Mouse (Mus musculus) forebrain, postnatal 0 days (tissue): ENCODE measurements around the gene Madd. TPM values are rescaled to one million over a fixed set of nuclear protein-coding genes. Genes with fewer than 3 reads are reported as not detected.

Experiments
- ATAC-seq: fragments of 200-750 bp; cut with Nextera tagmentation; 2 replicates; pipeline ENCODE4 v1.8.0; 2017; ENCODE audit warnings: mild to moderate bottlenecking, moderate library complexity
- DNase-seq: peaks from one replicate; pipeline ENCODE4 v3.0.0-alpha.2; 2015
- H3K27ac ChIP-seq: fragments of 300-500 bp; sonication (generic); 2 replicates; pipeline ENCODE4 v1.5.1; 2014; ENCODE audit warnings: low read depth, mild to moderate bottlenecking, antibody characterized with exemption, low read length, moderate library complexity, mixed read lengths
- H3K27me3 ChIP-seq: fragments of 300-500 bp; sonication (generic); 2 replicates; pipeline ENCODE4 v1.6.1; 2014; ENCODE audit warnings: mild to moderate bottlenecking, low read length, mixed read lengths; ENCODE audit not compliant: insufficient read depth
- H3K36me3 ChIP-seq: fragments of 300-500 bp; sonication (generic); 2 replicates; pipeline ENCODE4 v1.6.1; 2014; ENCODE audit warnings: mild to moderate bottlenecking, moderate library complexity; ENCODE audit not compliant: insufficient read depth
- H3K4me1 ChIP-seq: fragments of 300-500 bp; sonication (generic); 2 replicates; pipeline ENCODE4 v1.6.1; 2014; ENCODE audit warnings: antibody characterized with exemption; ENCODE audit not compliant: insufficient read depth
- H3K4me2 ChIP-seq: fragments of 300-500 bp; sonication (generic); 2 replicates; pipeline ENCODE4 v1.6.1; 2014; ENCODE audit warnings: low read depth, mild to moderate bottlenecking, moderate library complexity
- H3K4me3 ChIP-seq: fragments of 300-500 bp; sonication (generic); 2 replicates; pipeline ENCODE4 v1.5.1; 2014; ENCODE audit warnings: low read depth, low read length, mixed read lengths
- H3K9ac ChIP-seq: fragments of 300-500 bp; sonication (generic); 2 replicates; pipeline ENCODE4 v1.6.1; 2014; ENCODE audit warnings: mild to moderate bottlenecking
- H3K9me3 ChIP-seq: fragments of 300-500 bp; sonication (generic); 2 replicates; pipeline ENCODE4 v1.6.1; 2016; ENCODE audit warnings: low read length
- CTCF ChIP-seq: sonication (generic); IDR thresholded peaks from 2 replicates; pipeline ENCODE4 v1.5.1; 2016; ENCODE audit warnings: antibody characterized with exemption, control low read depth, low read depth
- WGBS: fragments of 180-500 bp; shearing (Covaris S2); extraction: QIAGEN DNeasy Blood & Tissue Kit; methylation state at CpG from one replicate; pipeline ENCODE4 v1.1.7; 2014; 5-methylcytosine and 5-hydroxymethylcytosine counted together
- polyA plus RNA-seq: library from polyadenylated mRNA; unstranded; fragments of >200 nt; fragmentation: Nextera tagmentation; extraction: Ambion mirVana; gene quantifications from 2 replicates; pipeline ENCODE4 v1.2.1, GENCODE M21; 2015
- total RNA-seq: library from RNA; depleted of rRNA; stranded (reverse); fragments of >200 nt; gene quantifications from 2 replicates; pipeline ENCODE4 v1.2.3, GENCODE M21; 2014

The Madd gene
- total and polyA plus RNA-seq, 2 experiments from 2014 or later = 28.5 to 50.0 TPM

- H3K36me3 ChIP-seq = peaks cover 86% of the 10 kb centered on the region
- WGBS = 92% methylated on average over 6 of the region's 6 CpGs
- no peak overlapping the region for H3K4me2 ChIP-seq
- no peaks in the 10 kb centered on the region for H3K4me1 ChIP-seq
- no peak overlapping the region for H3K9ac ChIP-seq
- no peak overlapping the region for H3K4me3 ChIP-seq
- ATAC-seq = no peak
- DNase-seq = no peak
- no peak overlapping the region for H3K27ac ChIP-seq
- H3K27me3 ChIP-seq = no peaks in the 10 kb centered on the region
- H3K9me3 ChIP-seq = no peaks in the 10 kb centered on the region
- no peak for TF ChIP-seq CTCF
Observed at GRCm38 (mm10) chr2:91160591-91160990, 23.0 kb downstream of the Madd start.

GRCm38 (mm10) chr2:91157002-91157752, 26.5 kb downstream of the Madd start:
- H3K4me2 ChIP-seq = no peak overlapping the region
- H3K9me3 ChIP-seq = no peaks in the 10 kb centered on the region
- WGBS = 31% methylated on average over 6 of the region's 6 CpGs
- no peak overlapping the region for H3K4me3 ChIP-seq
- no peaks in the 10 kb centered on the region for H3K27me3 ChIP-seq
- ATAC-seq (no peak), DNase-seq (no peak)
- TF ChIP-seq CTCF = no peak
- H3K9ac ChIP-seq = no peak overlapping the region
- H3K4me1 ChIP-seq = no peaks in the 10 kb centered on the region
- peaks cover 87% of the 10 kb centered on the region for H3K36me3 ChIP-seq
- no peak overlapping the region for H3K27ac ChIP-seq

- ATAC-seq = no peak
- TF ChIP-seq CTCF = no peak
- 95% methylated on average over 3 of the region's 3 CpGs for WGBS
Observed at GRCm38 (mm10) chr2:91154091-91154490, 29.5 kb downstream of the Madd start.

GRCm38 (mm10) chr2:91152885-91153377, 30.7 kb downstream of the Madd start:
- 93% methylated on average over 3 of the region's 3 CpGs for WGBS

More at GRCm38 (mm10) chr2:91154091-91154490, 29.5 kb downstream of the Madd start:
- H3K4me3 ChIP-seq = no peak overlapping the region
- no peak for DNase-seq
- peaks cover 83% of the 10 kb centered on the region for H3K36me3 ChIP-seq
- H3K27ac ChIP-seq = no peak overlapping the region
- H3K27me3 ChIP-seq = no peaks in the 10 kb centered on the region
- no peak overlapping the region for H3K9ac ChIP-seq
- H3K4me2 ChIP-seq = no peak overlapping the region
- H3K4me1 ChIP-seq = no peaks in the 10 kb centered on the region
- H3K9me3 ChIP-seq = no peaks in the 10 kb centered on the region

DNA sequence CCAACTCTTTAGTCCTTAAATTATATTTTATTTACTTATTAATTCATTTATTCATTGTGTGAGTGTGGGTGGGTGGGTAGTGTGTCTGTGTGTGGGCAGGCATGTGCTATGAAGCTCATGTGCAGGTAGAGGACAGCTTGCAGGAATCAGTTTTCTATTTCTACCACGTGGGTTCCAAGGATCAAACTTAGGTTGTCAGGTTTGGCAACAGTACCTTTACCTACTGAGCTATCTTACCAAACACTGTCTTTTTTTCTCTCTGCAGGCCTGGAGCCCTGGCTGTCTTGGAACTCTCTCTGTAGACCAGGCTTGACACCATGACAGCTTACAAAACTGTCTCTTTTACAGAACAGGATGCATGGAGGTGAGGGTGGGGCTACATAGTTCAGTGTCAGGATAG, 32.3 kb downstream of the Madd start:
- DNase-seq = no peak
- 86% methylated on average over 1 of the region's 1 CpGs for WGBS
- Histone ChIP-seq H3K4me2 (no peak overlapping the region), H3K27ac (no peak overlapping the region), H3K4me1 (no peaks in the 10 kb centered on the region), H3K36me3 (peaks cover 73% of the 10 kb centered on the region), H3K9ac (no peak overlapping the region), H3K9me3 (no peaks in the 10 kb centered on the region), H3K27me3 (no peaks in the 10 kb centered on the region), H3K4me3 (no peak overlapping the region)
- no peak for ATAC-seq
- no peak for TF ChIP-seq CTCF

More at GRCm38 (mm10) chr2:91152885-91153377, 30.7 kb downstream of the Madd start:
- Histone ChIP-seq H3K4me1 (no peaks in the 10 kb centered on the region), H3K36me3 (peaks cover 77% of the 10 kb centered on the region), H3K27ac (no peak overlapping the region), H3K4me2 (no peak overlapping the region), H3K4me3 (no peak overlapping the region), H3K9ac (no peak overlapping the region), H3K9me3 (no peaks in the 10 kb centered on the region), H3K27me3 (no peaks in the 10 kb centered on the region)
- TF ChIP-seq CTCF = no peak
- ATAC-seq (no peak), DNase-seq (no peak)

- no peak overlapping the region for H3K27ac ChIP-seq
- H3K9ac ChIP-seq = no peak overlapping the region
- H3K4me1 ChIP-seq = no peaks in the 10 kb centered on the region
- no peak for ATAC-seq
- H3K9me3 ChIP-seq = no peaks in the 10 kb centered on the region
- peaks cover 64% of the 10 kb centered on the region for H3K36me3 ChIP-seq
- no peak overlapping the region for H3K4me2 ChIP-seq
- H3K4me3 ChIP-seq = no peak overlapping the region
- DNase-seq = no peak
- TF ChIP-seq CTCF = no peak
- no peaks in the 10 kb centered on the region for H3K27me3 ChIP-seq
Observed at GRCm38 (mm10) chr2:91148101-91148500, 35.5 kb downstream of the Madd start.

DNA sequence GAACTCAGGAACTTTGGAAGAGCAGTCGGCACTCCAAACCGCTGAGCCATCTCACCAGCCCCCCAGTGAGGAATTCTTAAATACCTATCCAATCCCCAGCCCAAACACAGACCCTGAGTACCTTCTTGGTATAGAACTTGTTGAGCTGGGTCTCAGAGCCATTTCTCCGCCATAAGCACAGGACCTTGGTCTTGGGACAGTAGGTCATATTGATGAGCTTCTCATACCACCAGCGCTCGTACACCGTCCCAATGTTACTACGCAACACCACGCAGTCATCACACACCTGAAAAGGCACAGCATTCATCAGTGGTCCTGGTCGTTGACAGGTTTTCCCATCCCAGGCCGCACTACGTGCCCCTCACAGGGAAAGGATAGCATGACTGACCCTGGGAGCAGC, 40.2 kb downstream of the Madd start:
- no peak overlapping the region for H3K27ac ChIP-seq
- peaks cover 74% of the 10 kb centered on the region for H3K36me3 ChIP-seq
- no peaks in the 10 kb centered on the region for H3K9me3 ChIP-seq
- ATAC-seq (no peak), DNase-seq (no peak)
- WGBS = 95% methylated on average over 11 of the region's 11 CpGs
- no peaks in the 10 kb centered on the region for H3K27me3 ChIP-seq
- H3K4me2 ChIP-seq = no peak overlapping the region
- no peaks in the 10 kb centered on the region for H3K4me1 ChIP-seq
- H3K4me3 ChIP-seq = no peak overlapping the region
- TF ChIP-seq CTCF = no peak
- no peak overlapping the region for H3K9ac ChIP-seq
